Mouse (Mus musculus): ENCODE data around the gene Sirt7.

Sirt7 gene

GRCm38 (mm10) chr11:120618619-120619535, 6.2 kb downstream of the Sirt7 start:
- DNase-seq (ENCODE audit: low read depth, low spot score): no peak

GRCm38 (mm10) chr11:120617519-120618112, 7.4 kb downstream of the Sirt7 start, which contains the start of gene Pcyt2:
Gene Pcyt2, minus strand, starts transcription at chr11:120617936.
- peak; percentile 81 for DNase-seq (ENCODE audit: low read depth, low spot score)

DNA sequence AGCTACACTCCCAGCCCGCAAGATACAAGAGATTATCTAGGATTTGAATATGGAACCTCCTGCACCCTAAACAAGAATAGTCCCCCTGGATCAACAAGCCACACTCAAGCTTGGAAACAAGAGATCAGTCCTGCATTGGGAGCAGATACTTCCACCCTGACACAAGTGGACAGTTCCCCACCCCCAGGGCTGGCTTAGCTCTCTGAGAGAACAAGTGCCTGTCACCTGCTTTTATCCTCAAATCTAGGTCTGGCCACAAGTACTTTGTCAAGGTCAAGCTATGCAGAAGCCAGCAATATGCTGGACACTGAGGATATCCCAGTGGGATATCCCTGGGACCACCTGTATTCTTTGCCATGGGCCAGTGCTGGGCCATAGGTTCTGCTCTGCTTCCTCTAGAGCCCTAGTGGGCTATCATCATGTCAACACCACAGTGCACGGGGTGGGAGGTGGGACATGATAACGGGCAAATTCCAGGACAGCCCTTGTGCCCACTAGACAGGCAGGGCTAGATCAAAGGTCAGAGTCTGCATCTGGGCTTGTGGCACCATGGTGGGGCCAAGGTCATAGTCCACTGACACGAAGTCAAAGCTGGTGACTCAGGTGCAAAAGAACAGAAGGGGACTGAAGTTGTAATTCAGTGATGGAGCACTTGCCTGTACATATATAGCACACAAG, 8.3 kb downstream of the Sirt7 start:
- no peak for DNase-seq (ENCODE audit: low read depth, low spot score)

- no peak for DNase-seq (ENCODE audit: low read depth, low spot score)
These were observed 9.3 kb downstream of the Sirt7 start for GRCm38 (mm10) chr11:120615606-120616203.

- no peak for DNase-seq (ENCODE audit: low read depth, low spot score)
These were observed 9.9 kb downstream of the Sirt7 start for GRCm38 (mm10) chr11:120615167-120615566.

- DNase-seq (ENCODE audit: low read depth, low spot score): no peak
These were observed 11.1 kb downstream of the Sirt7 start for GRCm38 (mm10) chr11:120613976-120614375.

DNA sequence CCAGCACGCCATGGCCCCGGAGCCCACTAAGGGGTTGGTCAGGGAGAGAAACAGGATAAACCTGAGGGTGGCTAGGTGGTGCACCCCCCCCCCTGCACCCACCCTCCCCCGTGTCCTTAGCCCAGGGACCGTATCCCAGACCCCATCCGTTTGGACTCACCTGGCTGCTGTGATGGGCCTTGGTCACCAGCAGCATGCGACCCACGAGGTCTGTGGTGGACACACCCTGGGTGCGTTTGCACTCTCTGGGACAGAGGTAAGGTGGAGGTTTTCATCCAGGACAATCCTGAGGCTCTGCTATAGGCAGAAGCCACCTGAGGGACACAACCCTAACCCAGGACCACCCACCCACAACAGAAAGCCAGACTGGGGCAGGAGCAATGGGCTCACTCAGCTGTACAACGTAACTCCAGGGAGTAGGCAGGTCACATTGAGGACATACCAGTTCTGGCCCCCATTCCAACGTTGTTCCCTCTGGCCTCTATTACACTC, 11.5 kb downstream of the Sirt7 start:
- DNase-seq (ENCODE audit: low read depth, low spot score): no peak

DNA sequence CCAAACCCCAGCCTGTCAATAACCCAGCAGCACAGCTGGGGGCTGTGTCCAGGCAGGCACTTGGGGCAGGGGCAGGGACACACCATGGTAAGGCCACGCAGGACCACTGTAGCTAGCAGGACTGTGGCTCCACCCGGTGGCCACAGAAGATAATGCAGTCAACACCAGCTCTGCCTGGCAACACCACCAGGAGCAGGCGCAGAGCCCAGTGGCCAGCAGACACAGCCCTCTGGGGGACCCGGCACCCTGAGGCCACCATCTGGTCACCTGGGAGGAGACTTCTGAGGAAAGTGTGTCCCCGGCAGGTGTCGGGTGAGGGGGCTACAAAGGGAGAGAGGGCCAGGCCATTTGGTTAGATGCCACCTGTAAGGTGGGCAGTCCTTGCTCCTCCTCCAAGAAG, 12.3 kb downstream of the Sirt7 start:
- DNase-seq (ENCODE audit: low read depth, low spot score): peak; percentile 75

GRCm38 (mm10) chr11:120610477-120611046, 14.5 kb downstream of the Sirt7 start:
- DNase-seq (ENCODE audit: low read depth, low spot score): no peak

DNA sequence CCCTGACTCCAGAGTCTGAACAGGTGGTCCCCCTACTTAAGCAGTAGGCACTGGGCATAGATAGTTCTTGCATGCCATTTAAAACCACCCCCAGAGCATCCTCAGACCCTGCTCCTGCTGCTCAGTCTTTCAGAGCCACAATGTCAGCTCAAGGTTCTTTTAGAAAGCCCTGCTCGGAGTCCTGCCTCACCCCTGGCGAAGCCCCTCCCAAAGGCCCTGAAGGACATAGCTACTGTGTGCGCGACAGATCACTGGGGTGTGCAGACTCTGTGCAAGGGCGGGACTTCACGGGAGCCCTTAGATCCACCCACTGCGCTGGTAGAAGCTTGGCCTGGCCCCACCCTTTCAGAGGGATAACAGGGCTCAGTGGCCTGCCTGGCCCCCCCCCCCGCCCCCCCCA, 15.8 kb downstream of the Sirt7 start:
- DNase-seq (ENCODE audit: low read depth, low spot score): no peak

- no peak for DNase-seq (ENCODE audit: low read depth, low spot score)
These were observed 16.6 kb downstream of the Sirt7 start, which contains the start of gene Npb for GRCm38 (mm10) chr11:120608241-120609034. Gene Npb, plus strand, starts transcription at chr11:120608477.

DNA sequence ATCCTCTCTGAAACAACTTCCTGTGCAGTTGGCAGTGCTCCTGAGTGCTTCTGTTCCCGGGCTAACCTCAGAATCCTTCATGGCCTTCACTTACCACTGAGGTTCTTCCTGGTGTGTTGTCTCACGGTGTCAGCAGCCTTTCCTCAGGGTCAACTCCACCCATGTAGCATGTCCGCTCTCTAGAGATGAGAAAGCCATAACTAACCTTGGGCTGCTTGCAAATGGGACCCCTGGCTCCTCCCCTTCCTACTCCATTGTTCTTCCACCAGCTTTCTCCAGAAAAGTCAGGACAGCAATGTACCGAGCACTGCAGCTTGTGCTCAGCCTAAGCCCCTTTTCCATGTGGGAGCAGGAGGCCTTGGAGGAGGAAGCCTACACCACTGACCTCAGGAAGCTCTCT, 18.3 kb downstream of the Sirt7 start:
- DNase-seq (ENCODE audit: low read depth, low spot score): no peak

DNA sequence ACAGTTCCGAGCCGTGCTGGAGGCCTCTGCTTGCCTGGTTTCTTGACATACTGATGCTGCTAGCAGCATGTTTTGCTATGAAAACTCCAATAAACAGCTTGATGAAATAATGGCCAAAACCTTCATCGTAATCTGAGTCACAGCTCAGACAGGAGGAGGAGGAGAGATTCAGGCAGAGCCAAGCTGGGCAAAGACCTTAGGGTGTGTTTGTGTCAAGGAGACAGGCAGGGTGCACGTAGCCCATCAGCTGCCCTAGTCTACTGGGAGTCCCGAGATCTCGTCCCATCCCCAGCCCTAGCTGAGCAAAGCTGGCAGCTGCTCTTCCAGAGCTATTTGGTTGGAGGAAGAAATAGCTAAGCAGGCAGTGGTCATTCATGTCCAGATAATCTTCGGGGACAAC, 19.4 kb downstream of the Sirt7 start:
- no peak for DNase-seq (ENCODE audit: low read depth, low spot score)

DNA sequence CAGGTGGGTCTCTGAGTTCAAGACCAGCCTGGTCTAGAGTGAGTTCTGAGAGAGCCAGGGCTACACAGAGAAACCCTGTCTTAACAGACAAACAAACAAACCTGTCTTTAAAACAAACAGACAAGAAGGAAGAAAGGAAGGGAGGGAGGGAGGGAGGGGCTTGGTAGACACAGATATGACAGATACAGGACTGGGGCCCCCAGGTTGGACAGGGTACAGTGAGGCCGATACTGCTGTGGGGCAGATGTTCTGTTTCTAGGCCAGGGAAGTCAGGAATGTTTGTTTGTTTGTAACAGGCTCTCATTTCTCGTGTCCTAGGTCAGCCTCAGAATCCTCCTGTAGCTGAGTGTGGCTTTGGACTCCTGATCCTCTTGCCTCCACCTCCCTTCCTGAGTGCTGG, 21.5 kb downstream of the Sirt7 start:
- no peak for DNase-seq (ENCODE audit: low read depth, low spot score)

- no peak for DNase-seq (ENCODE audit: low read depth, low spot score)
These were observed 24.3 kb downstream of the Sirt7 start for GRCm38 (mm10) chr11:120600716-120601115.

GRCm38 (mm10) chr11:120598990-120599549, 26.0 kb downstream of the Sirt7 start:
- DNase-seq (ENCODE audit: low read depth, low spot score): peak; percentile 18

GRCm38 (mm10) chr11:120598283-120598989, 26.6 kb downstream of the Sirt7 start, which contains the start of the genes Alyref and Anapc11:
Gene Alyref, minus strand, starts transcription at chr11:120598365.
Gene Anapc11, plus strand, starts transcription at chr11:120598421.
- peak; percentile 92 for DNase-seq (ENCODE audit: low read depth, low spot score)

DNA sequence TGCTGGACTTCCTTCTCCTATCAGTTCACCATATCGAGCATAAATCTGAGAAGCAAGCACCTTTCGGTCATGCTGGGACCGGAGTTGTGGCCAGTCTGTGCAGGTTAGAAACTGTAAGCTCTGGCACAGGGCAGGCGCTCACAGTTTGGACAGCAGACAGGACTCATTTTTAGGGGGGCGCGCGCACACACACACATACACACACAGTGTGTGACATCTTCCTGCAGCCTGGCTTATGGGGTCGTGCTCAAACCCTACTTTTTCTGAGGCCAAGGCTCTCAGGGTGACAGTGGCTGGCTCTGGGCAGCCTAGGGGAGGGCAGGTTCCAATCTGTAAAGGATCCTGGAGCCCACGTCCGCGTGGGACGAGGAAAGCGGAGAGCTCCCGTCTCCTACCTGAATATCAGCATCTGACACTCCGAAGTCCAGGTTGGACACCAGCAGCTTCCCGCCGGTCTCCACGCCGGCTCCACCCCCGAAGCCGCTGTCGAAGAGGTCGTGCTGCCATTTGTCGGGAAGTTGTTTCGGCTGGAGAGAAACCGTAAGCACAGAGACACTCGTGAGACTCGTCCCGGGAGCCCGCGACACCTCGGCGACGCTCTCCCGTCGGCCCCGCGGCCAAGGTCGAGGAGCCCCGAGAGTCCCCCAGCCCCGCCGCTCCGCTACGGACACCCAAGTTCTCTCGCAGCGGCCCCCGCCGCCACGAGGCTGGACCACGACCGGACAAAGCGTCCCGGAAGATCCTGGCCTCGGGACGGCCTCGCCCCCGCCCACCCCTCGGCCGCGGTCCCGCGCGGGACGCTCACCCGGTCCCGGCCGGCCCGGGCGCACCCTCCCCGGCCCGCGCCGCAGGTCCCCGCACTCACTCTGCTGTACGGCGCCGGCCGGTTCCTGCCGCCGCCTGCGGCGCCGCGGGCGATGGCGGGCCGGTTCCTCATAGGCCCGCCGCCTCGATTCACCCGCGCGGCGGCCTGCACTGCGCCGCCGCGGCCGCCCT, 27.5 kb downstream of the Sirt7 start:
- peak; percentile 41 for DNase-seq (ENCODE audit: low read depth, low spot score)

Data from 3T3-L1 (cell line).